Mouse (Mus musculus) ES-E14 (cell line): ENCODE results near the gene Lrp11.

ENCODE experiments used
- MAFK ChIP-seq: IDR thresholded peaks from 2 replicates; pipeline ENCODE4 v1.6.1; 2014; ENCODE audit warnings: mild to moderate bottlenecking, low read depth, low read length, inconsistent platforms; ENCODE audit not compliant: insufficient read depth
- ZC3H11A ChIP-seq: IDR thresholded peaks from 2 replicates; pipeline ENCODE4 v1.6.1; 2012; ENCODE audit warnings: low read depth, mild to moderate bottlenecking, inconsistent platforms, low read length, borderline replicate concordance
- ZNF384 ChIP-seq: IDR thresholded peaks from 2 replicates; pipeline ENCODE4 v1.6.1; 2012; ENCODE audit warnings: low read depth, low read length, inconsistent platforms

DNA sequence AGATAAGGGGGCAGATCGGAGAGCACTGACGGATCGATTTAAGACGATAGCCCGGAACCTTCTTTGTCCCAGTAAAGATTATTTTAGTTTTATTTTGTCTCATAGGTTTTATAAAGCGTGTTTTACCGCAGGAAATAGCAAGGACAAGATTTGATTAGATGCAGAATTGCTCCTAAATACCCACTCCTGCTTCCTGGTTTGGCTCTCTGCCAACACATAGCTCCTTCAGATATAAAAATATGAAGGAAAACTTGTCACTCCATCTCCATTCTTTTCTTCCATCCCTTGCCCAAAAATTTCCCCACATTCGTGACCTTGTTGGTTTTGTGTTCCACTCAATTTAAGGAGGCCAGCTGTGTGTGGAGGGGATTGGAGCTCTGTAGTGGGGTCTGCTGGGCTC lies 1.2 kb downstream of the Lrp11 start:
- TF ChIP-seq MAFK, result no peak
- TF ChIP-seq ZC3H11A, result no peak
- no peak for TF ChIP-seq ZNF384
